Mouse (Mus musculus): ENCODE results near the gene Dab1. TPM values are rescaled to one million over a fixed set of nuclear protein-coding genes. Genes with fewer than 3 reads are reported as not detected.

Dab1 gene
- total RNA-seq, 2 experiments from 2014 or later: 115 to 127 TPM

DNA sequence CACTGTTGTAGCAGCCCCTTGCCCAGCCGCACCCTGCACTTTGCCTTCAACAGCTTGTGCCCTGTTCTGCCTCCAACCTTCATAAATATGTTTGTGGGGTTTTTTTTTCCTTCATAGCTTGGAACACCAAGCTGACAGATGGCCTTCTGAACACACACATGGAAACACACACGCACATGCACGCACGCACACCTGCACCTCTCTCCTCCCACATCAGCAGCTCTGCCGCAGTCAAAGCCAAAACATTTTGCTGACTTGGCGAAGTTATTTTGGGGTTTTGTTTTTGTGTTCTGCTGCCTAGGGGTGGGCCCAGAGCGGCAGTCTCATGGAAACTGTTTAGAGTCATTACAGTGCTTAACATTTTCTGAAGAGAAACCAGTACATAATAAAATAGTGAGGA is 1071.9 kb downstream of the Dab1 start:
- DNase-seq (ENCODE audit: extremely low spot score in 1 of 2, low spot score in 2 of 2): no peak
- intact Hi-C loops (cut with DNase I): no loop called here

DNA sequence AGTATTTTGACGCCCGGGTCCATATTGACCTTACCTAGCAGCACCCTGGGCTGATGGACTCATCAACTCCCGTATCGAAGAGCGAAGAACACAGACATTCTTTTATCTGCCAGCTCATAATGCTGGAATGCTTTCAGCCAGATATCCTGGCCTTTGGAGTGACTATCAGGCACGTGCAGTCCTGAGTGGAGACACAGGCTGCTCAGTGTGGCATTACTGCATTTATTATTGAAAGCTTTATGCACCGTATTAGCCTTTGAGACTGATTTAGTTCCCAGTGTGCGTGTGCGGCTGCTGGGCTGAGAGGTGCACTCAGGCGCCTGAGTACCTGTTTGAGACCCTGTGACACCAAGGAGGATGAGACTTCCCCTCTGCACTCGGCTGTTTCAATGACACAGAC is 1075.0 kb downstream of the Dab1 start:
- intact Hi-C loops (cut with DNase I): no loop called here

GRCm38 (mm10) chr4:104696522-104696921 is 1077.4 kb downstream of the Dab1 start:
- intact Hi-C loops (cut with DNase I): no loop called here
- DNase-seq (ENCODE audit: extremely low spot score in 1 of 2, low spot score in 2 of 2): no peak

More for the DNA sequence above, 1075.0 kb downstream of the Dab1 start:
- DNase-seq (ENCODE audit: extremely low spot score in 1 of 2, low spot score in 2 of 2): no peak

DNA sequence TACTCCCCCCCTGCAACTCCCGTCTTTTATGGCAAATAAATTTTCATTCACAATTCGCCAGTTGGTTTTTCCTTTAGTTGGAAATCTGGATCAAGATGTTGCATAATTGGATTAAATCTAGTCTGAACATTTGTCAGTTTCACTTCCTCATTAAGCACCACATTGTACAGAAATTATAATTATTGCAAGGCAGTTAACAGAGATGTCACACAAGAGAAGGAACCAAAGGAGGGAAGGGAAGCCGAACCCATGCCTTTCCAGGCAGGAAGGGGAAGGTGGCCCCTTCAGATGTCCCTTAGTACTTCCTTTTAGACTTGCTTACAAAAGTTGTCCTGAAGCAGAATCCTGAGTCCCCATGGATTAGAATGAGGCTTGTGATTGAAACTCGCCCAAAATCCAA is 1078.5 kb downstream of the Dab1 start:
- DNase-seq (ENCODE audit: extremely low spot score in 1 of 2, low spot score in 2 of 2): no peak
- intact Hi-C loops (cut with DNase I): no loop called here

DNA sequence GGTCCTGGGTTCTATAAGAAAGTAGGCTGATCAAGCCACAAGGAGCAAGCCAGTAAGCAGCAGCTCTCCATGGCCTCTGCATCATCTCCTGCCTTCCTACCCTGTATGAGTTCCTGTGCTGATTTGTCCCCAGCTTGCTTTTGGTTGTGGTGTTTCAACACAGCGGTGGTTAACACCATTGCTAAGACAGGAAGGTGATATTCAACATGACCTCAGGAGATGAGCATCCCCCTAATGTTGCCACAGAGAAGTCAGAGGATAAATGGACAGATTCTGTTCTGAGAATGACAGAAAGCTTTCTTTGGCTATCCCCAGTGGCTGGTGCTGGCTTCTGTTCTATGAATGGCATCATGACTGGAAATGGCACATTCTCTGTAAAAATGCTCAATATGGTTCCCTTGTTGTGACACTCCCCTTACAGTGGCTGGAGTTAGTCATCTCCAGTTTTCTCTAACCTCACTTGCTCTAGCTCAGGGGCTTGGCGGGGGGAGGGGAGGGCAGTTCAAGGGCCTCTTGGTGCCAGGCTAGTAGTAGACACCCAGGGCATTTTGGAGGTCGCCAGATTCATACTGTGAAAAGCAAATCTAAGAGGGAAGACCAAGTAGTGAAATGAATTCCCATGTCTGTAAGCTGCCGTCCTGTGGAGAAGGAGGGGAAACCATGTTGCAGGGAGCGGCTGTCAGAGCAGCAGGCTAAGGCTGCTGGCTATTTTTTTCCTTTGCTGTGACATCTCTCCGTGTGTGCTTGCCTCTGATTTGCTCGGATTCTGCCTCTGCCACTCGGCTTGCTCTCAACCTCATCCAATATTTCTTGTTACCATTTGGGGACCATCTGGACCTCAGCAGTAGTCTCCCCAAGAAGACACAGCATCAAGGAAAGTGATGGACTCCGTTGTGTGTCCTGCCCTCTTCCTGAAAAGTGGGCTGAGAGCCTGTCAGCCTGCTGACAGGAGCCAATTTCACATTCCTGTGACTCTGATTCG is 1086.8 kb downstream of the Dab1 start:
- DNase-seq (ENCODE audit: extremely low spot score in 1 of 2, low spot score in 2 of 2): peak in 1 of 2 experiments; percentile 34
- intact Hi-C loops (cut with DNase I): no loop called here

DNA sequence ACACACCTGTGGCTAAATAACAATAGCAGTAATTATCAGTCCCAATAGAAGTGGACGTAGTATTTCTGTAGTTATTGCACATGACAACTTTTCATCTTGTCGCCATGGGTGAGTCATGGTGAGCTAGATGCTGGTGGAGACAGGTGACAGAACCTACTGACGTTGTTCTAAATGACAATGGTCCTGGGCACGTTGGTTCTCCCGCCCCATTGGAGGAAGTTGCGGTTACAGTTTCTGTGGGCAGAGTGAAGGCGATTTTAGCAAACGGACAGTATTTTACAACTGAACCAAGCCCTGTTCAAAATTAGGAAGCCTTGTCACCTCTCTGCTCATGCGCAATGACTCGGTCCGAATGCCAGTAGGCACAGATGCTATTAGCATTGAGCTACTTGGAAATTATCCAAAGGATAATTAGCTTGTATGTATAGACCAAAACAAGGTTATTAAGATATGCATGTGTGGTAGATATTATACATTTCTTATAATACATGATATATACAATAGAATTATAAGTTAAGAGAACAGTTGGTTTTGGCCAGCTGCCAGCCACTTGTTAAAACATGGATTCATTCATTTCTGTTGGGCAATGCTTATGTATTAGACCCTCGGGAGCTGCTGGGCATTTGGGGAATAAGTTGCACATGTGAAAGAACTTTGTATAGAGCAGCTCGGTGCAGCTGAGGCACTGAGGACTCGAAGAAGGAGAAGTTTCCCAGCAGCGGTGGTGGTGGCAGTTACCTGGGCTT is 1093.4 kb downstream of the Dab1 start:
- intact Hi-C loops (cut with DNase I): no loop called here
- DNase-seq (ENCODE audit: extremely low spot score in 1 of 2, low spot score in 2 of 2): no peak

DNA sequence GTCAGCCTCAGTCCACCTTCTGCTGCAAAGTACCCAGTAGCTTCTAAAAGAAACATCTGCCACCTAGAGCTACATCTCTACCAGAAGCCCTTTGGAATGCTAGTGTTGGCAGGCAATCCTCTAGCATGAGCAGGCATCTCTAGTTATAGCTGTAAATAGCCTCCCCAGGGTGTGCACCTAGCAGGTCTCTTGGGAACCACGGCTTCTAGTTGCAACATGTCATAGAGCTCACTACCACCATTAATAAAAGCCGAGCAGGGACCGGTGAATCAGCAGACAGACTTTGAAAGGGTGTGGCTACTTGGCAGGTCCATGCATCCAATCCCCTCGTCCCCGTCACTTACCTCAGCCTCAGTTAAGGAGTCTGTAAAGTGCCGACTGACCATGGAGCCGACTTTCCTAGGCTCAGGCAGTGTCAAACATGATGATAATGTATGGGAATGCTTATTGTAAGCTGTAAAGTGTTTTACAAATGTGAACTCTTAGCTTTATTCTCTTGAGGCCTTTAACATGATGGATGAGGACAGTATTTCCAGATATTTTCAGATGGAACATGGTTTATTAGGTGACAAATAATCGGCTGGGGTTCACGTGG is 1095.9 kb downstream of the Dab1 start:
- intact Hi-C loops (cut with DNase I): no loop called here
- DNase-seq (ENCODE audit: extremely low spot score in 1 of 2, low spot score in 2 of 2): no peak

DNA sequence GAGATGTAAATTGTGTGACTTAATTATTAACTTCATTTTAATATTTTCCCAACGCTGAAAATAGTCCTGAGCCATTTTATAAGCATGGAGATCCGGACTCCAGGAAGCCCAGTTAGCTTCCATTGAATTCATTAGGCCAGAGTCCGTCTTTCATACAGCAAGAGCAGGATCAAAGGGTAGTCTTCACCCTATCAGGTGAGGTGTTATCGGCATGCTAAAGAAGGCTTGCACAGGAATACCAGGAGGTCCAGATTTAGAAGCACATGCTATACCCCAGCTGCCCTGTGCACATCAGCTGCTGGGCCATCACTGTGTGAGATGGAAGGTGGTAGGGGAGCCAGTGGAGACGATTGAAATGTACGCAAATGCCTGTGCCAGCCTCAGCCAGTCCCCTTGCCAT is 1096.7 kb downstream of the Dab1 start:
- intact Hi-C loops (cut with DNase I): no loop called here
- no peak for DNase-seq (ENCODE audit: extremely low spot score in 1 of 2, low spot score in 2 of 2)

DNA sequence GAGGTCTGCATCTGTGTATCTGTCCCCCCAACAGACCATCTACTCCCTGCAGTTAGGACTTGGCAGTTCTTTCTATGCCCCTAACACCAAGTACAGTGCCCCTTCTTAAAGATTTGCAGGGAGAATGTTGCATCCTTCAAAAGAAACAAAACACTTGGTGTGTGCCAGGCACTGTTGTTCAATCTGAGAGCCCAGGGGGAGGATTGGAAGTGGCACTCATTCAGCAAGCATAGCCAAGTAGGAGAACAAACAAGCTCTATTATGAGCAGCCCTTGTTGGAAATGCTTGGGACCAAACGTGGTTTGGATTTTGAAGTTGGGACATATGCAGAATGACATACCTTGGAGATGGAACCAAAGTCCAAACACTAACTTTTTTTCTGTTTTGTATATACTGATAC is 1097.3 kb downstream of the Dab1 start:
- intact Hi-C loops (cut with DNase I): no loop called here
- no peak for DNase-seq (ENCODE audit: extremely low spot score in 1 of 2, low spot score in 2 of 2)

DNA sequence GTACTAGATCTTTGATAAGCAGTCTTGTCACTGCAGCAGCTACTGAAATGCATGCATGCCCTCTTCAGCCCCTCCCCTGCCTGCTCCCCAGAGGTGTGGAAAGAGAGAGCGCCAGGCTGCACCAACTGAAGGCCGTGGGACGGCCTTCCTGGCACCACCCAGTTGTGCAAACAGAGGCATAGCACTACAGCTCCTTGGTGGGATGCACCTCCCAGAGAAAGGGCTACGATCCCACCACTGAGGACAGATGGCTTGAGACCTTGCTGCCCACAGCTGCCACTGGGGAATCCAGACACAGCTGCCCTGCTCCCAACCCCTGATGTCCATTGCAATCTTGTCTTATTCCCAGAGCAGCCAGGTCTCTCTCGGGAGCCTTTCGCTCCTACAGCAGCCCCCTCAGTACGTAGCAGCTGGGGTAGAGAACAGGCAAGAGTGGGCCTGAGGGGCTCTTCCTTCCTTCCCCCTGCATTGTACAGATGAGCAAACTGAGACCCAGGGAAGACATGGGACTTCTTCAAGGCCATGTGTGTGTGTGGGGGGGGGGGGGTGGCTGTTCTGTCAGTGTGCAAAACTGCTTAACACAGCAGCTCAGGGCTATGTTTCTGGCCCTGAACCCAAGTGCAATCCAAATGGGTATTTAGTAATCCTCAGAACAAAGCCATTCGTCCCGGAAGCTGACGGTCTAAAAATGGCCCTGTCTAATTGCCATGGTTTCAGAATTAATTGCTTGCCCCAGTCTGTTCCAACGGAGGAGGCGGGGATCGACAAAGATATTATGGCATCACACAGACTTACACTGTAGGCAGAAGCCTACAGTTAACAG is 1100.0 kb downstream of the Dab1 start:
- peak in 1 of 2 experiments; percentile 43 for DNase-seq (ENCODE audit: extremely low spot score in 1 of 2, low spot score in 2 of 2)

GRCm38 (mm10) chr4:104723527-104724045 is 1104.4 kb downstream of the Dab1 start:
- no peak for DNase-seq (ENCODE audit: extremely low spot score in 1 of 2, low spot score in 2 of 2)
- intact Hi-C loops (cut with DNase I): no loop called here

More for the DNA sequence above, 1100.0 kb downstream of the Dab1 start:
- intact Hi-C loops (cut with DNase I): no loop called here

GRCm38 (mm10) chr4:104724258-104724657 is 1105.1 kb downstream of the Dab1 start:
- intact Hi-C loops (cut with DNase I): no loop called here
- no peak for DNase-seq (ENCODE audit: extremely low spot score in 1 of 2, low spot score in 2 of 2)

DNA sequence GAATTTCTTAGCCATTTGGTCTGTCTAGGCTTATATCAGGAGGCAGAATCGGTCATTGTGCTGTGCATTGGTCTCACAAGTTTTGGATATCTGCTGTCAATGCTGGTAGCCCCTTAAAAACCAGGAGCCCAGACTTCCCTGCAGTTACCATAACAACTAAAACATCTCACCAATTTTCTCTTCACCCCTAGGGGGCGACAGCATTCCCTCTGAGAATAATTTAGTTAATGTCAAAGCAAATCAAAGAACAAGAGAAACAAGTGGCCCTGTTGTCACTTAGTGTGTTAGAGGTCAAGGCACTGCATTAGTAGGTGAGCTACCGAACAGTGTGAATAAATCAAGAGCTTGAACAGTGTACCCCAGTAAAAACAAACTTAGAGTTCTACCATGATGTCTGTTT is 1106.5 kb downstream of the Dab1 start:
- intact Hi-C loops (cut with DNase I): no loop called here
- DNase-seq (ENCODE audit: extremely low spot score in 1 of 2, low spot score in 2 of 2): no peak

GRCm38 (mm10) chr4:104729185-104729584 is 1110.0 kb downstream of the Dab1 start:
- no peak for DNase-seq (ENCODE audit: extremely low spot score in 1 of 2, low spot score in 2 of 2)
- intact Hi-C loops (cut with DNase I): no loop called here

DNA sequence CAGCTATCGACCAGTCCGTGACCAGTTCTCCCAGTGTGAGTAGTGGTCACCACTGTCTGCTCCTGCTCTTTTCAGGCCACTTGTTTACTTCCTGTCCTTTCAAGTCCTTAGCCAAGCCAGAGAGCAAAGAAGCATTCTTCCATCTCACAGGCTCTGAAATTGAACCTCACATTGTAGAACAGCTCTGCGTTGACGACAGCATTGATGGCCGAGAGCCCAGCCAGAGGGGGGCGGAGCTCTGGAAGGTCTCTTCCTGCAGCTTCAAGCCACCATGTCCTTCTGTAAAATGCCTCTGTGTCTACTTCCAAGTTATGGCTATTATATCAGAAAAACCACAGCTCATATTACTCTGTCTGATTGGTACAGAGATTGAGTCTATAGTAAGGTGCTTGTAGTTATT is 1127.3 kb downstream of the Dab1 start:
- peak in 1 of 2 experiments; percentile 49 for DNase-seq (ENCODE audit: extremely low spot score in 1 of 2, low spot score in 2 of 2)
- intact Hi-C loops (cut with DNase I): no loop called here

DNA sequence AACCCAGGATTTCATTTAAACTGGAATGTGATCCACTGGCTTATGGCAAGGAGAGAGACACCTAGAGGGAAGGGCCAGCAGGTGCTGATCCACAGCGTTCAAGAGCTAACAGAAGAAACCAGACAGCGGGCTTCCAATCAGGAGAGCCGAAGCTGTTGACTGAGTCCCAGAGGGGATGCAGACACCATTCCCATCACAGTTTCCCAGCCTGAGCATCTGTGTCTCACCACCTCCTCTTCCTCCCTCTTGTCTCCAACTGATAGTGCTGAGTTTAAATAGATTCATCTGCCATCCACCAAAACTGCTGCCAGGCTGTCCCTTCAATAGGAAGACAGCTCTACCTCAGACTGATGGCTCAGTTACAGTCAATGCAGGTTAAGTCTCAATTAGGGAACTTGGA is 1134.9 kb downstream of the Dab1 start:
- no peak for DNase-seq (ENCODE audit: extremely low spot score in 1 of 2, low spot score in 2 of 2)
- intact Hi-C loops (cut with DNase I): no loop called here

DNA sequence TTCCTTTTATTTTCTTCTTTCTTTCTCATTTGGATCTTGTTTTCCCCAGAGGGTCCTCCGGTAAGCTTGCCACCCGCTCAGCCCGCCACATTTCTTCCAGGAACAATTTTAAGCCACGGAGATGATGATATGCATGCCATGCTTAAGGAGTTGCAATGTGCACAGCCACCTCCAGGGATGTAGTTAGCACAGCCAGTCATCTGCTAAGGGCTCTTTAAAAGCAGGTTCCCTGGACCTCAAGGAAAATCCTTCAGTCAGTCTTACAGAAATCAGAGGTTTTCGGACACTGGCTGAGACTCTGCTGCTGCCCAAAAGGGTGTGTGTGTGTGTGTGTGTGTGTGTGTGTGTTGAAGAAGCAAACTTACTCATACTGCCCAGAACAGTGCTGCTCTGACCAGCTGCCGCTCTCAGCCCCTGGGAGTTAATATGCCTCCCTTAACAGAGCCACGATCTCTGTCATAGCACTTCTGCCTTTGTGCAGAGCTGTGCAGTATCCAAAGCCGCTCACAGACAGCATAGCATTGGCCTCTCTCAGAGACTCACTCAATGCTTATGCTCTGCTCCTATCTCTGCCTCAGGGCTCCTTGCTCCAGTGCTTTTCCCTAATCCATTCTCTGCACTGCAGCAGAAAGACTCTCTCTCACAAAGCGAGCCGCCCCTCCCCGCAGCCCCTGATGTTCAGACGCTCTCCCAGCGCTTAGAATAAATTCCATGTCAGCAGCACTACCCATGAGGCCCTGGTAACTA is 1141.9 kb downstream of the Dab1 start:
- DNase-seq (ENCODE audit: extremely low spot score in 1 of 2, low spot score in 2 of 2): peak; percentile 30 to 34
- intact Hi-C loops (cut with DNase I): no loop called here

- no peak for DNase-seq (ENCODE audit: extremely low spot score in 1 of 2, low spot score in 2 of 2)
- intact Hi-C loops (cut with DNase I): no loop called here
Measured at GRCm38 (mm10) chr4:104766065-104766464, 1146.9 kb downstream of the Dab1 start, which contains the start of gene C8b. Gene C8b, plus strand, starts transcription at chr4:104766317.

All from left cerebral cortex, postnatal 10 days (tissue).